Mouse (Mus musculus) intestine, embryonic 15.5 days (tissue): Measurements from ENCODE around the gene Cyp4f17. TPM values are rescaled to one million over a fixed set of nuclear protein-coding genes. Genes with fewer than 3 reads are reported as not detected.

Experiments used
- ATAC-seq: fragments of 200-750 bp; cut with Nextera tagmentation; 2 replicates; pipeline ENCODE4 v1.8.0; 2017; ENCODE audit warnings: moderate TSS enrichment, moderate library complexity
- H3K27ac ChIP-seq: fragments of 300-500 bp; sonication (generic); 2 replicates; pipeline ENCODE4 v1.5.1; 2015; ENCODE audit warnings: mild to moderate bottlenecking, inconsistent platforms
- H3K27me3 ChIP-seq: fragments of 300-500 bp; sonication (generic); replicated peaks from 2 replicates; pipeline ENCODE4 v1.6.1; 2015; ENCODE audit warnings: inconsistent platforms
- H3K36me3 ChIP-seq: fragments of 300-500 bp; sonication (generic); 2 replicates; pipeline ENCODE4 v1.6.1; 2015; ENCODE audit warnings: inconsistent platforms
- H3K4me1 ChIP-seq: fragments of 300-500 bp; sonication (generic); replicated peaks from 2 replicates; pipeline ENCODE4 v1.6.1; 2015; ENCODE audit warnings: inconsistent platforms
- H3K4me2 ChIP-seq: fragments of 300-500 bp; sonication (generic); replicated peaks from 2 replicates; pipeline ENCODE4 v1.6.1; 2015; ENCODE audit warnings: mild to moderate bottlenecking, inconsistent platforms
- H3K4me3 ChIP-seq: fragments of 300-500 bp; sonication (generic); replicated peaks from 2 replicates; pipeline ENCODE4 v1.5.1; 2015; ENCODE audit warnings: inconsistent platforms
- H3K9ac ChIP-seq: fragments of 300-500 bp; sonication (generic); 2 replicates; pipeline ENCODE4 v1.6.1; 2015; ENCODE audit warnings: inconsistent platforms
- H3K9me3 ChIP-seq: fragments of 300-500 bp; sonication (generic); 2 replicates; pipeline ENCODE4 v1.6.1; 2016; ENCODE audit warnings: inconsistent platforms
- WGBS: fragments of 180-500 bp; shearing (Covaris S2); methylation state at CpG from one replicate; pipeline ENCODE4 v1.1.7; 2015; 5-methylcytosine and 5-hydroxymethylcytosine counted together
- polyA plus RNA-seq: library from polyadenylated mRNA; unstranded; fragments of >200 nt; fragmentation: Nextera tagmentation; extraction: Ambion mirVana; gene quantifications from 2 replicates; pipeline ENCODE4 v1.2.1, GENCODE M21; 2015

Cyp4f17 gene
- polyA plus RNA-seq, result 4.8 and 5.5 TPM in 2 replicates

GRCm38 (mm10) chr17:32505851-32506728 is at the start of gene Cyp4f17:
Cyp4f17 (plus strand) TSS chr17:32506050.
- no peaks in the 10 kb centered on the region for H3K9me3 ChIP-seq
- H3K4me1 ChIP-seq, result peaks cover 9% of the 10 kb centered on the region; the same call in 1 of the 2 replicates
- peak within 1 kb of the TSS; percentile 40 for H3K27ac ChIP-seq
- ATAC-seq, result peak; percentile 95
- 2% methylated on average over 30 of the region's 30 CpGs for WGBS
- H3K27me3 ChIP-seq, result no peaks in the 10 kb centered on the region
- H3K4me2 ChIP-seq, result peak within 1 kb of the TSS; percentile 88
- H3K4me3 ChIP-seq, result peak within 1 kb of the TSS; percentile 56
- peak within 1 kb of the TSS; percentile 60 for H3K9ac ChIP-seq
- H3K36me3 ChIP-seq, result 0 out of 2 replicates have a peak, but pooled peaks cover 3% of the 10 kb centered on the region

DNA sequence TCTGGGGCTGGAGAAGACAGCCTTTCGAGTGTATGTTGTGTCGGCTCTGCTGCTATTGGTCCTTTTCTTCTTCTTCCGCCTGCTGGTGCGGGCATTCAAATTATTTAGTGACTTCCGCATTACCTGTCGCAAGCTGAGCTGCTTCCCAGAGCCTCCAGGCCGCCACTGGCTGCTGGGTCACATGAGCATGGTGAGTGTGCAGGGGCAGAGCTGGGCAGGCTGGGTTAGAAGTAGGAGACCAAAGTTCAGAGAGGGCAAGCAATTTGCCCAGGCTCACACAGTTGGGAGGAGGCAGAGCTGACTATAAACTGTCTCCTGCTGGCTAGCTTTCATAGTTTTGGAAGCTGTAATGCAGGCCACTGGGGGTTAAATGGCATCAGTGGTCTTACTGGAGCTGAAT is 37.4 kb upstream of the Cyp4f17 start:
- Histone ChIP-seq H3K36me3 (no peaks in the 10 kb centered on the region), H3K9ac (no peak overlapping the region), H3K4me3 (no peak overlapping the region), H3K27ac (no peak overlapping the region), H3K4me1 (no peaks in the 10 kb centered on the region), H3K9me3 (no peaks in the 10 kb centered on the region), H3K4me2 (no peak overlapping the region), H3K27me3 (no peaks in the 10 kb centered on the region; the same call in 1 of the 2 replicates)
- 46% methylated on average over 7 of the region's 7 CpGs for WGBS
- ATAC-seq, result peak; percentile 80

GRCm38 (mm10) chr17:32470795-32471194 is 35.1 kb upstream of the Cyp4f17 start:
- Histone ChIP-seq H3K4me2 (no peak overlapping the region), H3K36me3 (no peaks in the 10 kb centered on the region), H3K4me1 (no peaks in the 10 kb centered on the region), H3K4me3 (no peak overlapping the region), H3K27ac (no peak overlapping the region), H3K27me3 (no peaks in the 10 kb centered on the region; the same call in 1 of the 2 replicates), H3K9me3 (no peaks in the 10 kb centered on the region), H3K9ac (no peak overlapping the region)
- WGBS, result 83% methylated on average over 4 of the region's 4 CpGs
- ATAC-seq, result no peak

GRCm38 (mm10) chr17:32472176-32472575 is 33.7 kb upstream of the Cyp4f17 start:
- no peak overlapping the region for H3K4me2 ChIP-seq
- no peak overlapping the region for H3K27ac ChIP-seq
- no peak for ATAC-seq
- H3K9me3 ChIP-seq, result no peaks in the 10 kb centered on the region
- no peaks in the 10 kb centered on the region for H3K4me1 ChIP-seq
- H3K9ac ChIP-seq, result no peak overlapping the region
- H3K36me3 ChIP-seq, result no peaks in the 10 kb centered on the region
- 55% methylated on average over 7 of the region's 7 CpGs for WGBS
- no peak overlapping the region for H3K4me3 ChIP-seq
- H3K27me3 ChIP-seq, result no peaks in the 10 kb centered on the region; the same call in 1 of the 2 replicates

- WGBS, result 77% methylated on average over 5 of the region's 5 CpGs
- Histone ChIP-seq H3K36me3 (no peaks in the 10 kb centered on the region), H3K4me3 (no peak overlapping the region), H3K9ac (no peak overlapping the region), H3K27ac (no peak overlapping the region), H3K4me1 (no peaks in the 10 kb centered on the region), H3K9me3 (no peaks in the 10 kb centered on the region), H3K27me3 (no peaks in the 10 kb centered on the region), H3K4me2 (no peak overlapping the region)
- ATAC-seq, result no peak
These were observed 30.8 kb upstream of the Cyp4f17 start for GRCm38 (mm10) chr17:32474954-32475560.

- Histone ChIP-seq H3K9me3 (no peaks in the 10 kb centered on the region), H3K27ac (no peak overlapping the region), H3K9ac (no peak overlapping the region), H3K4me3 (no peak overlapping the region), H3K4me2 (no peak overlapping the region), H3K27me3 (peaks cover 7% of the 10 kb centered on the region; the same call in 1 of the 2 replicates), H3K36me3 (no peaks in the 10 kb centered on the region), H3K4me1 (no peaks in the 10 kb centered on the region)
- WGBS, result 86% methylated on average over 1 of the region's 1 CpGs
- no peak for ATAC-seq
These were observed 28.6 kb upstream of the Cyp4f17 start for GRCm38 (mm10) chr17:32477204-32477603.

GRCm38 (mm10) chr17:32478727-32479126 is 27.1 kb upstream of the Cyp4f17 start:
- H3K36me3 ChIP-seq, result no peaks in the 10 kb centered on the region
- 0 out of 2 replicates have a peak, but pooled peaks cover 3% of the 10 kb centered on the region for H3K4me1 ChIP-seq
- H3K4me2 ChIP-seq, result no peak overlapping the region
- H3K9me3 ChIP-seq, result no peaks in the 10 kb centered on the region
- 65% methylated on average over 2 of the region's 2 CpGs for WGBS
- no peak overlapping the region for H3K9ac ChIP-seq
- H3K27ac ChIP-seq, result no peak overlapping the region
- H3K4me3 ChIP-seq, result no peak overlapping the region
- ATAC-seq, result no peak
- H3K27me3 ChIP-seq, result peaks cover 7% of the 10 kb centered on the region; the same call in 1 of the 2 replicates

GRCm38 (mm10) chr17:32479554-32480506 is 26.0 kb upstream of the Cyp4f17 start:
- Histone ChIP-seq H3K9me3 (no peaks in the 10 kb centered on the region), H3K4me3 (no peak overlapping the region), H3K27me3 (peaks cover 10% of the 10 kb centered on the region; the same call in 1 of the 2 replicates), H3K4me1 (0 out of 2 replicates have a peak, but pooled peaks cover 3% of the 10 kb centered on the region), H3K27ac (no peak overlapping the region), H3K36me3 (no peaks in the 10 kb centered on the region), H3K9ac (no peak overlapping the region), H3K4me2 (no peak overlapping the region)
- WGBS, result 18% methylated on average over 8 of the region's 8 CpGs
- no peak for ATAC-seq

GRCm38 (mm10) chr17:32481766-32482165 is 24.1 kb upstream of the Cyp4f17 start:
- 0 out of 2 replicates have a peak, but pooled peaks have one; percentile 8 for ATAC-seq
- WGBS, result 78% methylated on average over 14 of the region's 14 CpGs
- no peak overlapping the region for H3K4me2 ChIP-seq

GRCm38 (mm10) chr17:32483200-32483599 is 22.6 kb upstream of the Cyp4f17 start:
- 0 out of 2 replicates have a peak, but pooled peaks cover 3% of the 10 kb centered on the region for H3K4me1 ChIP-seq
- H3K9ac ChIP-seq, result no peak overlapping the region
- no peak overlapping the region for H3K27ac ChIP-seq
- H3K9me3 ChIP-seq, result no peaks in the 10 kb centered on the region
- H3K36me3 ChIP-seq, result no peaks in the 10 kb centered on the region
- WGBS, result 19% methylated on average over 18 of the region's 18 CpGs
- H3K4me3 ChIP-seq, result no peak overlapping the region; the same call in 1 of the 2 replicates
- peak; percentile 96 for ATAC-seq
- H3K27me3 ChIP-seq, result peaks cover 10% of the 10 kb centered on the region; the same call in 1 of the 2 replicates
- peak overlapping the region; percentile 51 for H3K4me2 ChIP-seq

More at GRCm38 (mm10) chr17:32481766-32482165, 24.1 kb upstream of the Cyp4f17 start:
- Histone ChIP-seq H3K27me3 (peaks cover 10% of the 10 kb centered on the region; the same call in 1 of the 2 replicates), H3K4me3 (no peak overlapping the region), H3K9me3 (no peaks in the 10 kb centered on the region), H3K36me3 (no peaks in the 10 kb centered on the region), H3K4me1 (0 out of 2 replicates have a peak, but pooled peaks cover 3% of the 10 kb centered on the region), H3K27ac (no peak overlapping the region), H3K9ac (no peak overlapping the region)

- H3K4me1 ChIP-seq, result no peaks in the 10 kb centered on the region
- H3K27ac ChIP-seq, result no peak overlapping the region
- peak; percentile 89 for ATAC-seq
- 0 out of 2 replicates have a peak, but pooled peaks cover 3% of the 10 kb centered on the region for H3K27me3 ChIP-seq
- 11% methylated on average over 30 of the region's 30 CpGs for WGBS
- H3K9me3 ChIP-seq, result no peaks in the 10 kb centered on the region
- H3K4me2 ChIP-seq, result peak overlapping the region; percentile 67
- H3K4me3 ChIP-seq, result peak overlapping the region; percentile 33
- no peaks in the 10 kb centered on the region for H3K36me3 ChIP-seq
- peak overlapping the region; percentile 33; the same call in 1 of the 2 replicates for H3K9ac ChIP-seq
These were observed 13.4 kb upstream of the Cyp4f17 start for GRCm38 (mm10) chr17:32492349-32492980.
